Mouse (Mus musculus): ENCODE measurements around the gene Sdf2l1.
A peak's percentile ranks its signal among the peaks of the same experiment; 100 is the strongest.

Gene Sdf2l1

GRCm38 (mm10) chr16:17121569-17121968, 10.6 kb downstream of the Sdf2l1 start:
- peak; percentile 16 for DNase-seq

- no peak for DNase-seq
Observed at GRCm38 (mm10) chr16:17117309-17117799, 14.8 kb downstream of the Sdf2l1 start.

GRCm38 (mm10) chr16:17110771-17111743, 21.1 kb downstream of the Sdf2l1 start, which contains the start of gene Ppil2:
TSS of gene Ppil2 (minus strand) at chr16:17111257.
- DNase-seq: peak; percentile 91

GRCm38 (mm10) chr16:17104600-17104999, 27.6 kb downstream of the Sdf2l1 start:
- DNase-seq: no peak

- DNase-seq: no peak
Observed at GRCm38 (mm10) chr16:17102630-17103220, 29.5 kb downstream of the Sdf2l1 start.

GRCm38 (mm10) chr16:17096938-17097337, 35.2 kb downstream of the Sdf2l1 start:
- no peak for DNase-seq

- no peak for DNase-seq
Observed at GRCm38 (mm10) chr16:17088346-17088745, 43.8 kb downstream of the Sdf2l1 start.

- no peak for DNase-seq
Observed at GRCm38 (mm10) chr16:17086669-17087193, 45.5 kb downstream of the Sdf2l1 start.

GRCm38 (mm10) chr16:17086241-17086640, 45.9 kb downstream of the Sdf2l1 start:
- no peak for DNase-seq

GRCm38 (mm10) chr16:17085636-17086035, 46.5 kb downstream of the Sdf2l1 start:
- DNase-seq: no peak

- no peak for DNase-seq
Observed at GRCm38 (mm10) chr16:17082121-17082792, 49.9 kb downstream of the Sdf2l1 start.
